ENCODE assay signal across 8 mouse cellular contexts in genomic region chr2:167597492-167598186, GRCm38 (mm10). TPM values are rescaled to one million over a fixed set of nuclear protein-coding genes. Genes with fewer than 3 reads are reported as not detected.
DNase-seq lines count a peak whose midpoint lies in the region; ATAC-seq lines count a peak whose summit lies in the region.

No protein-coding gene starts in this region.

- intact Hi-C loops in heart, postnatal 25 days (cut with DNase I): no loop called here

- H3K27ac ChIP-seq in kidney, embryonic 14.5 days (ENCODE audit: low read depth, low read length): peak overlapping the region; percentile 91
- H3K27ac ChIP-seq in embryonic facial prominence, embryonic 13.5 days: peak overlapping the region; percentile 99
- H3K27ac ChIP-seq in liver, embryonic 15.5 days (replicated peaks): no peak overlapping the region

- H3K9me3 ChIP-seq in kidney, embryonic 14.5 days (ENCODE audit: control insufficient read depth, low read length): no peaks in the 10 kb centered on the region
- H3K9me3 ChIP-seq in embryonic facial prominence, embryonic 13.5 days: no peaks in the 10 kb centered on the region
- H3K9me3 ChIP-seq in liver, embryonic 15.5 days (replicated peaks): no peaks in the 10 kb centered on the region

- H3K4me2 ChIP-seq in kidney, embryonic 14.5 days (replicated peaks; ENCODE audit: low read depth, low read length): peak overlapping the region; percentile 43
- H3K4me2 ChIP-seq in embryonic facial prominence, embryonic 13.5 days: peak overlapping the region; percentile 54
- peak overlapping the region; percentile 33 for H3K4me2 ChIP-seq in liver, embryonic 15.5 days

- H3K27me3 ChIP-seq in kidney, embryonic 14.5 days (ENCODE audit: control insufficient read depth, insufficient read depth, low read length): no peaks in the 10 kb centered on the region
- no peaks in the 10 kb centered on the region for H3K27me3 ChIP-seq in embryonic facial prominence, embryonic 13.5 days
- H3K27me3 ChIP-seq in liver, embryonic 15.5 days: peaks cover 33% of the 10 kb centered on the region

- H3K4me3 ChIP-seq in kidney, embryonic 14.5 days (ENCODE audit: low read length): peak overlapping the region; percentile 18
- peak overlapping the region; percentile 27 for H3K4me3 ChIP-seq in embryonic facial prominence, embryonic 13.5 days
- no peak overlapping the region for H3K4me3 ChIP-seq in liver, embryonic 15.5 days (replicated peaks)

- H3K9ac ChIP-seq in kidney, embryonic 14.5 days (ENCODE audit: low read depth, low read length): peak overlapping the region; percentile 56
- H3K9ac ChIP-seq in embryonic facial prominence, embryonic 13.5 days: peak overlapping the region; percentile 61
- H3K9ac ChIP-seq in liver, embryonic 15.5 days: no peak overlapping the region

- no peak for DNase-seq in kidney, adult 18-20 months
- peak; percentile 52 for DNase-seq in heart, postnatal 25 days (ENCODE audit: low spot score)
- no peak for DNase-seq in Muller cell, postnatal 12 days (ENCODE audit: inconsistent ontology term)
- DNase-seq in right cerebral cortex, postnatal 36 days (ENCODE audit: low spot score in 2 of 2): no peak
- DNase-seq in cerebellum, adult 8-10 months: no peak

- 17% methylated on average over 31 of the region's 40 CpGs for WGBS in kidney, embryonic 14.5 days
- 16% methylated on average over 40 of the region's 40 CpGs for WGBS in embryonic facial prominence, embryonic 13.5 days
- WGBS in liver, embryonic 15.5 days (ENCODE audit: insufficient replicate concordance): 54% methylated on average over 40 of the region's 40 CpGs

- no peaks in the 10 kb centered on the region for H3K36me3 ChIP-seq in kidney, embryonic 14.5 days (ENCODE audit: control insufficient read depth, insufficient read depth, low read length)
- no peaks in the 10 kb centered on the region for H3K36me3 ChIP-seq in embryonic facial prominence, embryonic 13.5 days
- H3K36me3 ChIP-seq in liver, embryonic 15.5 days (replicated peaks): no peaks in the 10 kb centered on the region

- peaks cover 46% of the 10 kb centered on the region for H3K4me1 ChIP-seq in kidney, embryonic 14.5 days (ENCODE audit: control insufficient read depth, insufficient read depth, low read length)
- peaks cover 89% of the 10 kb centered on the region for H3K4me1 ChIP-seq in embryonic facial prominence, embryonic 13.5 days
- no peaks in the 10 kb centered on the region; the same call in 1 of the 2 replicates for H3K4me1 ChIP-seq in liver, embryonic 15.5 days (replicated peaks)

- peak; percentile 74 for ATAC-seq in kidney, embryonic 14.5 days (ENCODE audit: low FRiP score, low TSS enrichment)
- ATAC-seq in embryonic facial prominence, embryonic 13.5 days (ENCODE audit: insufficient number of reproducible peaks, insufficient read depth, low FRiP score, low TSS enrichment, low read depth): peak; percentile 85
- no peak for ATAC-seq in liver, embryonic 15.5 days (ENCODE audit: insufficient read depth)

RNA-seq across cellular contexts. Expression of gene Ube2v1, which starts 34.3 kb away (rescaled TPM):
- polyA plus RNA-seq in kidney, embryonic 14.5 days (2014; fragmentation: Nextera tagmentation; extraction: Ambion mirVana): 212 and 283 TPM in 2 replicates
- 243 and 262 TPM in 2 replicates for polyA plus RNA-seq in embryonic facial prominence, embryonic 13.5 days (2015; fragmentation: Nextera tagmentation; extraction: Ambion mirVana)
- total RNA-seq in heart, postnatal 25 days (2021): 100 to 1,000 TPM in 1 of 2 experiments, 10 to 100 TPM in 1; 99.3 to 105 TPM
- 187 and 195 TPM in 2 replicates for polyA plus RNA-seq in liver, embryonic 15.5 days (2015; fragmentation: Nextera tagmentation; extraction: Ambion mirVana)

RNA-seq across cellular contexts. Expression of gene Snai1, which starts 59.6 kb away (rescaled TPM):
- polyA plus RNA-seq in kidney, embryonic 14.5 days (2014; fragmentation: Nextera tagmentation; extraction: Ambion mirVana): 40.4 and 40.8 TPM in 2 replicates
- polyA plus RNA-seq in embryonic facial prominence, embryonic 13.5 days (2015; fragmentation: Nextera tagmentation; extraction: Ambion mirVana): 113 and 129 TPM in 2 replicates
- 1 to 10 TPM; 2.0 to 2.8 TPM for total RNA-seq in heart, postnatal 25 days (2021)
- 1.6 and 1.9 TPM in 2 replicates for polyA plus RNA-seq in liver, embryonic 15.5 days (2015; fragmentation: Nextera tagmentation; extraction: Ambion mirVana)

Comparison
In these comparisons a context has a peak if more than half of its experiments do, and no peak if none do; other contexts are left out.
1. RNA of gene Snai1, which starts 59.6 kb away (polyA plus RNA-seq): 113 to 129 TPM in embryonic facial prominence, embryonic 13.5 days and 40.4 to 40.8 TPM in kidney, embryonic 14.5 days; 1.6 to 1.9 TPM in liver, embryonic 15.5 days; every median in the first group is over 10 times any median in the second.
2. Peak in every context shown above with its lines, with median percentiles within 50 percentile points of each other: H3K4me2 ChIP-seq.